Mouse (Mus musculus) spleen, postnatal 36 days (tissue): ENCODE measurements around the gene Kif18a.

Experiments
- DNase-seq, 2 experiments: peaks; one replicate each; pipeline ENCODE4 v3.0.0; 2022; ENCODE audit warnings: low spot score in 2 of 2, mixed read lengths in 1 of 2

Kif18a gene

DNA sequence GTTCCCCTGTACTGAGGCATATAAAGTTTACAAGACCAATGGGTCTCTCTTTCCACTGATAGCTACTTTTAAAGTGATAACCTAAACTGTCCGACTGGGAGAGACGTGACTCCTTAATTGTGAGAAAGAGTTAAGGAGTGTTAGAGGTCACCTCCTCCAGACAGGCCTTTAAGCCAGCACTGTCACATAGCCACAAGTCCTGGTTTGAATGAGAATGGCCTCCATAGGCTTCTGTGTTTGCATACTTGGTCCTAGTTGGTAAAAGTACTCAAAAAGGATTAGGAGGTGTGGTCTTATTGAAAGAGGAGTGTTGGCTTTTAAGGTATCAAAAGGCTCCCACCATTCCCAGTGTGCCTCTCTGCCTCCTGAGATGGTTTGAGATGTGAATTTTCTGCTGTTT is 94.3 kb downstream of the Kif18a start:
- no peak for DNase-seq

DNA sequence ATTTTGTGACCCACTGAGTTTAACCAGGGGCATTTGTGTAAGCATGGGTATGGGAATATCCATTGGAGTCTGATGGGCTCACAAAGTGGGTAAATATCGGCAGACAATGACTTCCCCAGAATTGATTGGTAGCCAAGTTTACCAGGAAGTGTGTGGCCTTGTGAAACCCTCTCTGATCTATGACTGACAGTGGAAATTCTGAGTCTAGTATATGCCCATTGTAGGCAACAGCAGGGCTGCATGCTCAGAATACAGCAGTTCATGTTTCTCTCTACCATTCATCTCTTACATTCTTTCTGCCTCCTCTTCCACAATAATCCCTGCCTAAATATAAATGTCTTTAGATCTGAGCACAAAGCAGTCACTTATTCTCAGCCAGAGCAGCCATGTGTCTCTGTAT is 103.5 kb downstream of the Kif18a start:
- DNase-seq = no peak

DNA sequence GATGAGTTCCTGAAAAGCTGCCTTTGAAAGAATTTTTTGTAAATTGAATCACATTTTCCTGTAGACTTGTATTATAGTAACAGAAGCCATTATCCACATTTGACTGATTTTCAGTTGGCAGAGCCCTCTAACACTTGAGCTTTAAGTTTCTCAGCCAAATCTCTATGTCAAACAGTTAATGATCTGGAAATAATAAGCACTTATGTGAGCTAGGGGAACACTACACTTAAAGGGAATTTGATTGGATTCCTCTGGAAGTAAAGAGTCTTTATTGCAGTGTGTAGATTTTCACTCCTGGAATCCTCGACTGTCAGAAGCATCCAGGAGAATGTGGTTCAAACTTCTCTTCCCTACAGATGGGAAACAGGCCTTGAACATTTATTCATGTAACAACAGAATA is 105.7 kb downstream of the Kif18a start:
- DNase-seq = no peak

DNA sequence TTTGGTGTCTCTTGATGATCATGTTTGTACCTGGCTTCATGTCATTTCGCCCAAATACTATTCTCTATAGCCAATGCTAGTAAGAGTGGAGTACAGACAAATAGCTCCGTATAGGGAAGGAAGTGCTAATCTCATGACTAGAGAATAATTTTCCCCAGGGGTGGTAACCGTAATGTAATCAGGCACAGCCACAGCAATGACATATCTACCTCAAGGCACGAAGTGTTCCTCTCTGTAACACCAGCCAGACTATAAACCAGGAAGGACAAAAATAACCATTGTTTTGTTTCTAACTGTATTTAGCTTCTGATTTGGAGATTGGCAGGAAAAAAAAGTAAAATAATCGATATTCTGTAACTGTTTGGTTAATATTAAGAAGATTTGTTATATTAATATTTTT is 108.2 kb downstream of the Kif18a start:
- DNase-seq = no peak

DNA sequence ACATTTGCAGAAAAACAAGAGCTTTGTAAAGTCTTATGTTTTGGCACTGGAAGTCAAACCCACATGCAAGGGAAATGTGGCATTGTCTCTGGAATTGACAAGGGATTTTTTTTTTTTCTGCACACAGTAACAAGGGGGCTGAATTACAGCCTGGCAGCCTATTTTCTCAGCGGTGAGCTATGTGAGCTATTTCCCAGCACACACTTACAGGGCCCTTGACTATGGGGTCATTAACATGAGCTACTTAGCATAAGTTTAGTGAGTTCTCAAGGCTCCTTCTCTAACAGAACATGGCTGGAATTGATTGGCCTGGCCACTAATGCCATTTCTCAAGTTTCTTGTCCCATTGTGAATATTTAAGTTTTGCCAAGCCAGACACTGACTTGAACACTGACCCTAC is 109.4 kb downstream of the Kif18a start:
- no peak for DNase-seq
